Mouse (Mus musculus) liver, postnatal 0 days (tissue): Measurements from ENCODE around the gene 2510009E07Rik.

Experiments used
- CTCF ChIP-seq: sonication (generic); IDR thresholded peaks from 2 replicates; pipeline ENCODE4 v1.5.1; 2016; ENCODE audit warnings: antibody characterized with exemption, low read depth
- EP300 ChIP-seq: IDR thresholded peaks from 2 replicates; pipeline ENCODE4 v1.6.1; 2016; ENCODE audit warnings: antibody characterized with exemption, low read depth, mild to moderate bottlenecking

DNA sequence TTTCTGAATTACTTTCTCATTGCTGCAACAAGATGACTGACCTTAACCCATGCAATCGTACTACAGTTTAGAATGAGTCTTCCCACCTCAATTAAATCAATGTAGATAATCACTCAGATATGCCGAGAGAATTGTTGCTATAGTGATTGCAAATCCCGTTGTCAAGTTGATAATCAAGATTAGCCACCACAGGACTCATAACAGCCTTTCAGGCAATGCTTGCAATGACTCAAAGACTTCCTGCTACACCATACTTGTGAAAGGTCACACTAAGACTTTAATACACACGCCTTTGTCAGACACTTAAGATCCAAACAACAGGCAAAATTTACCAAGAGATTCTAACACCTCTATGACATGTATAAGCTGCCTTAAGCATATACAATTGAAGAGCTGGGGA, 22.6 kb downstream of the 2510009E07Rik start:
- TF ChIP-seq CTCF (no peak), EP300 (no peak)
